Mouse (Mus musculus) liver, postnatal 0 days (tissue): Measurements from ENCODE around the gene Angpt4. TPM values are rescaled to one million over a fixed set of nuclear protein-coding genes. Genes with fewer than 3 reads are reported as not detected.

Experiments used
- ATAC-seq: fragments of 200-750 bp; cut with Nextera tagmentation; 2 replicates; pipeline ENCODE4 v1.8.0; 2017; ENCODE audit warnings: mild to moderate bottlenecking, moderate library complexity
- DNase-seq: peaks from one replicate; pipeline ENCODE4 v3.0.0-alpha.2; 2016
- H3K27ac ChIP-seq: fragments of 300-500 bp; sonication (generic); 2 replicates; pipeline ENCODE4 v1.5.1; 2014; ENCODE audit warnings: antibody characterized with exemption, moderate library complexity, mild to moderate bottlenecking, low read depth
- H3K27me3 ChIP-seq: fragments of 300-500 bp; sonication (generic); 2 replicates; pipeline ENCODE4 v1.6.1; 2014; ENCODE audit warnings: low read length, control low read depth, mixed read lengths; ENCODE audit not compliant: insufficient read depth
- H3K36me3 ChIP-seq: fragments of 300-500 bp; sonication (generic); replicated peaks from 2 replicates; pipeline ENCODE4 v1.6.1; 2014; ENCODE audit warnings: mild to moderate bottlenecking, control low read depth, low read length, moderate library complexity, mixed read lengths; ENCODE audit not compliant: insufficient read depth
- H3K4me1 ChIP-seq: fragments of 300-500 bp; sonication (generic); 2 replicates; pipeline ENCODE4 v1.6.1; 2014; ENCODE audit warnings: antibody characterized with exemption, mild to moderate bottlenecking, control low read depth; ENCODE audit not compliant: insufficient read depth
- H3K4me2 ChIP-seq: fragments of 300-500 bp; sonication (generic); 2 replicates; pipeline ENCODE4 v1.6.1; 2014; ENCODE audit warnings: low read depth, mild to moderate bottlenecking, low read length, moderate library complexity, mixed read lengths
- H3K4me3 ChIP-seq: fragments of 300-500 bp; sonication (generic); 2 replicates; pipeline ENCODE4 v1.5.1; 2014; ENCODE audit warnings: low read depth, low read length
- H3K9ac ChIP-seq: fragments of 300-500 bp; sonication (generic); replicated peaks from 2 replicates; pipeline ENCODE4 v1.6.1; 2014; ENCODE audit warnings: mild to moderate bottlenecking, moderate library complexity
- H3K9me3 ChIP-seq: fragments of 300-500 bp; sonication (generic); 2 replicates; pipeline ENCODE4 v1.6.1; 2016; ENCODE audit warnings: mild to moderate bottlenecking, control low read depth, low read length, mixed read lengths
- CTCF ChIP-seq: sonication (generic); IDR thresholded peaks from 2 replicates; pipeline ENCODE4 v1.5.1; 2016; ENCODE audit warnings: antibody characterized with exemption, low read depth
- EP300 ChIP-seq: IDR thresholded peaks from 2 replicates; pipeline ENCODE4 v1.6.1; 2016; ENCODE audit warnings: antibody characterized with exemption, low read depth, mild to moderate bottlenecking
- WGBS: fragments of 180-500 bp; shearing (Covaris S2); extraction: QIAGEN DNeasy Blood & Tissue Kit; methylation state at CpG from one replicate; pipeline ENCODE4 v1.1.7; 2014; ENCODE audit not compliant: insufficient replicate concordance; 5-methylcytosine and 5-hydroxymethylcytosine counted together
- polyA plus RNA-seq: library from polyadenylated mRNA; unstranded; fragments of >200 nt; fragmentation: Nextera tagmentation; extraction: Ambion mirVana; gene quantifications from 2 replicates; pipeline ENCODE4 v1.2.1, GENCODE M21; 2015

Angpt4 gene
- polyA plus RNA-seq, 1 experiment from 2014 or later, result 0.26 TPM

- WGBS, result 73% methylated on average over 5 of the region's 5 CpGs
- peaks cover 74% of the 10 kb centered on the region for H3K4me1 ChIP-seq
- TF ChIP-seq EP300 (no peak), CTCF (peak; percentile 41)
These were observed 64.3 kb downstream of the Angpt4 start for GRCm38 (mm10) chr2:151975295-151975694.

GRCm38 (mm10) chr2:151976067-151976466 lies 65.1 kb downstream of the Angpt4 start:
- no peak for ATAC-seq
- no peaks in the 10 kb centered on the region for H3K9me3 ChIP-seq
- H3K4me3 ChIP-seq, result no peak overlapping the region
- H3K27me3 ChIP-seq, result no peaks in the 10 kb centered on the region
- no peaks in the 10 kb centered on the region for H3K36me3 ChIP-seq
- TF ChIP-seq EP300, result no peak
- no peak for TF ChIP-seq CTCF
- H3K4me2 ChIP-seq, result 0 out of 2 replicates have a peak overlapping the region, but pooled peaks have one; percentile 9
- H3K4me1 ChIP-seq, result peaks cover 72% of the 10 kb centered on the region
- H3K27ac ChIP-seq, result 0 out of 2 replicates have a peak overlapping the region, but pooled peaks have one; percentile 11
- H3K9ac ChIP-seq, result no peak overlapping the region
- 67% methylated on average over 3 of the region's 3 CpGs for WGBS
- DNase-seq, result no peak

More at GRCm38 (mm10) chr2:151975295-151975694, 64.3 kb downstream of the Angpt4 start:
- Histone ChIP-seq H3K27me3 (no peaks in the 10 kb centered on the region), H3K36me3 (no peaks in the 10 kb centered on the region), H3K9me3 (no peaks in the 10 kb centered on the region), H3K27ac (no peak overlapping the region), H3K9ac (no peak overlapping the region), H3K4me2 (no peak overlapping the region), H3K4me3 (no peak overlapping the region)
- no peak for ATAC-seq
- no peak for DNase-seq

- Histone ChIP-seq H3K4me2 (peak overlapping the region; percentile 86; the same call in 1 of the 2 replicates), H3K36me3 (no peaks in the 10 kb centered on the region), H3K27ac (no peak overlapping the region), H3K9ac (0 out of 2 replicates have a peak overlapping the region, but pooled peaks have one; percentile 30), H3K4me1 (peaks cover 57% of the 10 kb centered on the region), H3K4me3 (no peak overlapping the region), H3K27me3 (no peaks in the 10 kb centered on the region), H3K9me3 (no peaks in the 10 kb centered on the region)
- DNase-seq (peak; percentile 31), ATAC-seq (no peak)
- 76% methylated on average over 4 of the region's 4 CpGs for WGBS
- TF ChIP-seq EP300 (no peak), CTCF (no peak)
These were observed 66.9 kb downstream of the Angpt4 start for GRCm38 (mm10) chr2:151977689-151978440.

- ATAC-seq, result no peak; the same call in 1 of the 2 replicates
- Histone ChIP-seq H3K36me3 (no peaks in the 10 kb centered on the region), H3K4me1 (peaks cover 52% of the 10 kb centered on the region), H3K9me3 (no peaks in the 10 kb centered on the region), H3K4me2 (peak overlapping the region; percentile 86), H3K9ac (no peak overlapping the region), H3K27ac (peak overlapping the region; percentile 76; the same call in 1 of the 2 replicates), H3K27me3 (no peaks in the 10 kb centered on the region), H3K4me3 (peak overlapping the region; percentile 83; the same call in 1 of the 2 replicates)
- DNase-seq, result peak; percentile 27
- TF ChIP-seq CTCF (no peak), EP300 (no peak)
- WGBS, result 63% methylated on average over 6 of the region's 6 CpGs
These were observed 67.5 kb downstream of the Angpt4 start for GRCm38 (mm10) chr2:151978494-151978893.

- peak within 1 kb of the TSS; percentile 83 for H3K4me3 ChIP-seq
- WGBS, result under 1% methylated on average over 46 of the region's 46 CpGs
- peaks cover 40% of the 10 kb centered on the region for H3K4me1 ChIP-seq
- H3K9me3 ChIP-seq, result no peaks in the 10 kb centered on the region
- H3K4me2 ChIP-seq, result peak within 1 kb of the TSS; percentile 86
- peak within 1 kb of the TSS; percentile 76 for H3K27ac ChIP-seq
- ATAC-seq, result peak; percentile 88
- H3K27me3 ChIP-seq, result no peaks in the 10 kb centered on the region
- H3K9ac ChIP-seq, result peak within 1 kb of the TSS; percentile 81
- H3K36me3 ChIP-seq, result no peaks in the 10 kb centered on the region
- TF ChIP-seq CTCF (0 out of 2 replicates have a peak, but pooled peaks have one; percentile 8), EP300 (no peak; the same call in 1 of the 2 replicates)
- DNase-seq, result peak; percentile 92
These were observed 68.7 kb downstream of the Angpt4 start, which contains the start of gene Fam110a for GRCm38 (mm10) chr2:151979470-151980354. Gene Fam110a, minus strand, starts transcription at chr2:151980219.
